Mouse (Mus musculus) midbrain, postnatal 0 days (tissue): ENCODE data around the gene Gprc6a. TPM values are rescaled to one million over a fixed set of nuclear protein-coding genes. Genes with fewer than 3 reads are reported as not detected.

ENCODE experiments used
- ATAC-seq: fragments of 200-750 bp; cut with Nextera tagmentation; 2 replicates; pipeline ENCODE4 v1.8.0; 2017; ENCODE audit warnings: moderate number of reproducible peaks, mild to moderate bottlenecking, moderate TSS enrichment, moderate library complexity; ENCODE audit not compliant: low FRiP score
- DNase-seq: peaks from one replicate; pipeline ENCODE4 v3.0.0-alpha.2; 2015; ENCODE audit warnings: low spot score
- H3K27ac ChIP-seq: fragments of 300-500 bp; sonication (generic); 2 replicates; pipeline ENCODE4 v1.5.1; 2014; ENCODE audit warnings: low read depth, mild to moderate bottlenecking, low read length, mixed read lengths
- H3K27me3 ChIP-seq: fragments of 300-500 bp; sonication (generic); 2 replicates; pipeline ENCODE4 v1.6.1; 2014; ENCODE audit warnings: low read length, control low read depth, mixed read lengths; ENCODE audit not compliant: insufficient read depth
- H3K36me3 ChIP-seq: fragments of 300-500 bp; sonication (generic); 2 replicates; pipeline ENCODE4 v1.6.1; 2014; ENCODE audit warnings: low read length, control low read depth, mixed read lengths; ENCODE audit not compliant: insufficient read depth
- H3K4me1 ChIP-seq: fragments of 300-500 bp; sonication (generic); 2 replicates; pipeline ENCODE4 v1.6.1; 2014; ENCODE audit warnings: mild to moderate bottlenecking, control low read depth, antibody characterized with exemption, low read length, mixed read lengths; ENCODE audit not compliant: insufficient read depth
- H3K4me2 ChIP-seq: fragments of 300-500 bp; sonication (generic); 2 replicates; pipeline ENCODE4 v1.6.1; 2014; ENCODE audit warnings: low read depth, mild to moderate bottlenecking, low read length, mixed read lengths; ENCODE audit not compliant: poor library complexity, severe bottlenecking
- H3K4me3 ChIP-seq: fragments of 300-500 bp; sonication (generic); 2 replicates; pipeline ENCODE4 v1.5.1; 2014; ENCODE audit warnings: low read depth, mild to moderate bottlenecking, low read length, moderate library complexity
- H3K9ac ChIP-seq: fragments of 300-500 bp; sonication (generic); replicated peaks from 2 replicates; pipeline ENCODE4 v1.6.1; 2014; ENCODE audit warnings: mild to moderate bottlenecking, low read length, moderate library complexity, mixed read lengths; ENCODE audit not compliant: poor library complexity, severe bottlenecking
- H3K9me3 ChIP-seq: fragments of 300-500 bp; sonication (generic); 2 replicates; pipeline ENCODE4 v1.6.1; 2016; ENCODE audit warnings: low read length, control low read depth
- CTCF ChIP-seq: IDR thresholded peaks from 2 replicates; pipeline ENCODE4 v1.5.1; 2016; ENCODE audit warnings: antibody characterized with exemption, mild to moderate bottlenecking
- WGBS: fragments of 180-500 bp; shearing (Covaris S2); extraction: QIAGEN DNeasy Blood & Tissue Kit; methylation state at CpG from one replicate; pipeline ENCODE4 v1.1.7; 2014; 5-methylcytosine and 5-hydroxymethylcytosine counted together
- polyA plus RNA-seq: library from polyadenylated mRNA; unstranded; fragments of >200 nt; fragmentation: Nextera tagmentation; extraction: Ambion mirVana; gene quantifications from 2 replicates; pipeline ENCODE4 v1.2.1, GENCODE M21; 2015
- total RNA-seq: library from RNA; depleted of rRNA; stranded (reverse); fragments of >200 nt; gene quantifications from 2 replicates; pipeline ENCODE4 v1.2.3, GENCODE M21; 2014

Gprc6a gene
- total and polyA plus RNA-seq, 2 experiments from 2014 or later = not detected

GRCm38 (mm10) chr10:51669334-51669733 is 38.1 kb upstream of the Gprc6a start:
- no peaks in the 10 kb centered on the region for H3K27me3 ChIP-seq
- H3K4me1 ChIP-seq = no peaks in the 10 kb centered on the region
- no peaks in the 10 kb centered on the region for H3K9me3 ChIP-seq
- H3K9ac ChIP-seq = no peak overlapping the region
- TF ChIP-seq CTCF = peak; percentile 26; the same call in 1 of the 2 replicates
- no peak for ATAC-seq
- no peak overlapping the region for H3K4me3 ChIP-seq
- no peak overlapping the region for H3K4me2 ChIP-seq
- H3K27ac ChIP-seq = no peak overlapping the region
- no peak for DNase-seq
- no peaks in the 10 kb centered on the region for H3K36me3 ChIP-seq

GRCm38 (mm10) chr10:51657324-51657723 is 26.1 kb upstream of the Gprc6a start:
- Histone ChIP-seq H3K9ac (no peak overlapping the region), H3K27ac (no peak overlapping the region), H3K36me3 (no peaks in the 10 kb centered on the region), H3K27me3 (no peaks in the 10 kb centered on the region), H3K4me3 (no peak overlapping the region), H3K4me1 (no peaks in the 10 kb centered on the region), H3K9me3 (no peaks in the 10 kb centered on the region), H3K4me2 (no peak overlapping the region)
- ATAC-seq (no peak), DNase-seq (no peak)
- peak; percentile 50 for TF ChIP-seq CTCF
- 77% methylated on average over 1 of the region's 1 CpGs for WGBS

GRCm38 (mm10) chr10:51649506-51650221 is 18.4 kb upstream of the Gprc6a start:
- no peak for TF ChIP-seq CTCF
- WGBS = 74% methylated on average over 3 of the region's 3 CpGs
- no peak overlapping the region for H3K27ac ChIP-seq
- no peaks in the 10 kb centered on the region for H3K36me3 ChIP-seq
- no peak overlapping the region for H3K9ac ChIP-seq
- no peak overlapping the region for H3K4me3 ChIP-seq
- H3K4me1 ChIP-seq = no peaks in the 10 kb centered on the region
- DNase-seq = no peak
- no peak for ATAC-seq
- H3K27me3 ChIP-seq = no peaks in the 10 kb centered on the region
- no peak overlapping the region for H3K4me2 ChIP-seq
- no peaks in the 10 kb centered on the region for H3K9me3 ChIP-seq

- TF ChIP-seq CTCF = no peak
- DNase-seq (no peak), ATAC-seq (no peak)
- Histone ChIP-seq H3K36me3 (no peaks in the 10 kb centered on the region), H3K4me3 (no peak overlapping the region), H3K27ac (no peak overlapping the region), H3K9me3 (no peaks in the 10 kb centered on the region), H3K4me2 (no peak overlapping the region), H3K9ac (no peak overlapping the region), H3K27me3 (no peaks in the 10 kb centered on the region), H3K4me1 (no peaks in the 10 kb centered on the region)
- WGBS = 86% methylated on average over 3 of the region's 3 CpGs
Measured at GRCm38 (mm10) chr10:51621193-51621592, 10.1 kb downstream of the Gprc6a start.

GRCm38 (mm10) chr10:51620126-51620525 is 11.1 kb downstream of the Gprc6a start:
- DNase-seq (no peak), ATAC-seq (no peak)
- no peak for TF ChIP-seq CTCF
- Histone ChIP-seq H3K9me3 (no peaks in the 10 kb centered on the region), H3K27ac (no peak overlapping the region), H3K4me1 (no peaks in the 10 kb centered on the region), H3K36me3 (no peaks in the 10 kb centered on the region), H3K4me3 (no peak overlapping the region), H3K27me3 (no peaks in the 10 kb centered on the region), H3K9ac (no peak overlapping the region), H3K4me2 (no peak overlapping the region)
- 52% methylated on average over 7 of the region's 7 CpGs for WGBS

GRCm38 (mm10) chr10:51618538-51618937 is 12.7 kb downstream of the Gprc6a start:
- Histone ChIP-seq H3K9me3 (no peaks in the 10 kb centered on the region), H3K36me3 (no peaks in the 10 kb centered on the region), H3K4me3 (no peak overlapping the region), H3K4me1 (no peaks in the 10 kb centered on the region), H3K27me3 (no peaks in the 10 kb centered on the region), H3K4me2 (no peak overlapping the region), H3K9ac (no peak overlapping the region), H3K27ac (no peak overlapping the region)
- DNase-seq = no peak
- no peak for ATAC-seq
- no peak for TF ChIP-seq CTCF
- WGBS = 85% methylated on average over 2 of the region's 2 CpGs
